Mouse (Mus musculus) midbrain, embryonic 12.5 days (tissue): ENCODE results near the gene Mipol1. TPM values are rescaled to one million over a fixed set of nuclear protein-coding genes. Genes with fewer than 3 reads are reported as not detected.

Experiments used
- ATAC-seq: fragments of 200-750 bp; cut with Nextera tagmentation; 2 replicates; pipeline ENCODE4 v1.8.0; 2017; ENCODE audit warnings: low read depth, moderate TSS enrichment, moderate library complexity; ENCODE audit not compliant: low FRiP score
- H3K27ac ChIP-seq: fragments of 300-500 bp; sonication (generic); replicated peaks from 2 replicates; pipeline ENCODE4 v1.5.1; 2016; ENCODE audit warnings: mild to moderate bottlenecking
- H3K27me3 ChIP-seq: fragments of 300-500 bp; sonication (generic); 2 replicates; pipeline ENCODE4 v1.6.1; 2016; ENCODE audit warnings: mild to moderate bottlenecking
- H3K36me3 ChIP-seq: fragments of 300-500 bp; sonication (generic); 2 replicates; pipeline ENCODE4 v1.6.1; 2016
- H3K4me1 ChIP-seq: fragments of 300-500 bp; sonication (generic); 2 replicates; pipeline ENCODE4 v1.6.1; 2016
- H3K4me2 ChIP-seq: fragments of 300-500 bp; sonication (generic); replicated peaks from 2 replicates; pipeline ENCODE4 v1.6.1; 2016; ENCODE audit warnings: mild to moderate bottlenecking, moderate library complexity
- H3K4me3 ChIP-seq: fragments of 300-500 bp; sonication (generic); 2 replicates; pipeline ENCODE4 v1.5.1; 2016; ENCODE audit warnings: mild to moderate bottlenecking
- H3K9ac ChIP-seq: fragments of 300-500 bp; sonication (generic); replicated peaks from 2 replicates; pipeline ENCODE4 v1.6.1; 2016; ENCODE audit warnings: mild to moderate bottlenecking, moderate library complexity
- H3K9me3 ChIP-seq: fragments of 300-500 bp; sonication (generic); 2 replicates; pipeline ENCODE4 v1.6.1; 2016; ENCODE audit warnings: mild to moderate bottlenecking
- WGBS: fragments of 180-500 bp; shearing (Covaris S2); methylation state at CpG from one replicate; pipeline ENCODE4 v1.1.7; 2016; 5-methylcytosine and 5-hydroxymethylcytosine counted together
- polyA plus RNA-seq: library from polyadenylated mRNA; unstranded; fragments of >200 nt; fragmentation: Nextera tagmentation; extraction: Ambion mirVana; gene quantifications from 2 replicates; pipeline ENCODE4 v1.2.1, GENCODE M21; 2016

Gene Mipol1
- polyA plus RNA-seq, 1 experiment from 2014 or later, result 7.9 TPM

- H3K36me3 ChIP-seq, result no peaks in the 10 kb centered on the region
- H3K27ac ChIP-seq, result peak overlapping the region; percentile 77
- H3K9ac ChIP-seq, result peak overlapping the region; percentile 76
- ATAC-seq, result peak; percentile 73
- H3K27me3 ChIP-seq, result peaks cover 94% of the 10 kb centered on the region
- H3K4me3 ChIP-seq, result peak overlapping the region; percentile 52
- peaks cover 30% of the 10 kb centered on the region for H3K4me1 ChIP-seq
- H3K4me2 ChIP-seq, result peak overlapping the region; percentile 79
- WGBS, result under 1% methylated on average over 81 of the region's 106 CpGs
- no peaks in the 10 kb centered on the region for H3K9me3 ChIP-seq
Measured at GRCm38 (mm10) chr12:57545371-57546241, 315.4 kb downstream of the Mipol1 start.

Other genes with a start within 250 kb of the Mipol1 start
- gene Slc25a21, start 33.0 kb upstream of the Mipol1 start, polyA plus RNA-seq, result 0.59 and 0.92 TPM in 2 replicates
- 58.0 and 58.2 TPM in 2 replicates for gene Prps1l3, start within 50 bp of the Mipol1 start, polyA plus RNA-seq